Mouse (Mus musculus) ZHBTc4 (cell line): ENCODE results near the gene Dtd2.

Experiments used
- DNase-seq: peaks from one replicate; pipeline ENCODE4 v3.0.0-alpha.2; 2011; ENCODE audit warnings: low read depth, low spot score

The Dtd2 gene

DNA sequence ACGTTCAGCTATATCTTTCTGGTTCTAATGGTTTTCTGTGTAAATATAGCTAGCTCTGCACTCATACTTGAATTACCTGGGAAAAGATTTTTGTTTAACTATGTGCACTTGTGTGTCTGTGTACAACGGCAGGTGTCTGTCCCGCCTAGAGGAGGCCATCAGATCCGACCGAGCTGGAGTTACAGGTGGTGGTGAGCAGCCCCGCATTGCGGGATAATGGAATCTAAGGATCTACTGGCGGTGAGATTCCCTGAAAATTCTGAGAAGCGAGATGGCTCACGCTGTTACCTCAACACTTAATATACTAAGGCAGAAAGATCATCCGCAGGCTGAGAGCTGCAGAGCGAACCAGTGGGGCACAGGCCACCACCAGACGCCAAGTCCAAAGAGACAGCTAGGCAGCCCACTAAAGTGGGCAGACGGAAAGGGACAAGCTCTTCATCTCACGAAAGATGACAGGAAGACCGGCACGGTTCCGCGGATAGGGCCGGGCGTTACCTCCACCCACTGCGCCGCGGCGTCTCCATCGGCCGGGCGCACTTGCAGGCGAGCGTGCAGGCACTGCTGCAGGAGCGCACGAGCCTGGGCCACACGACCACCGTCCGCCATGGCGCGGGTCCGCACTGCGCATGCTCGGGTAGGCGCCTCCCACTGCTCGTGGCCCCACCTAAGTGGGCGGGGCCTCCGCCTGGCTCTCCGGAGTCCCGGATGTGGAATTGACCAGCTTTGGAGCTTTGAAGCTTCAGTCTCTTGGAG lies at the start of gene Dtd2:
Gene Dtd2 (minus strand): TSS at position 625 of the 756 bp plus-strand sequence.
- DNase-seq: peak; percentile 94

DNA sequence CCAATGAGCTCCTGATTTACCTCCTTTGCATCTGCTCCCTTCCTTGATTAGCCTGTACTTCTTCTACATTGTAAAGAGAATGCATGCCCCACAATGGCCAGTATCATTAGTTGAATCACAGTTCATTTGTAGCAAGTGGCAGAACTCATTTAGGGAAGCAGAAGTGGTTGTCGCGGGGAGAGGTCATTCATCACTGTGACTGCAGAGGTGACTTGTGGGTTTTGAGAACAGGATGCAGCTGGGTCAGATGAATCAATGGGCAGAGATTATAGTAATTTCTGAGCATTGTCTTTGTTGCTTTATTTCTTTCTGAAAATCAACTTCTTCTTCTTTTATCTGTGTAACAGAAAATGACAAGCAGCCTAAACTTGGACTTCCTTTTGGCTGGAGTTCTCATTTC lies 43.0 kb upstream of the Dtd2 start:
- no peak for DNase-seq

DNA sequence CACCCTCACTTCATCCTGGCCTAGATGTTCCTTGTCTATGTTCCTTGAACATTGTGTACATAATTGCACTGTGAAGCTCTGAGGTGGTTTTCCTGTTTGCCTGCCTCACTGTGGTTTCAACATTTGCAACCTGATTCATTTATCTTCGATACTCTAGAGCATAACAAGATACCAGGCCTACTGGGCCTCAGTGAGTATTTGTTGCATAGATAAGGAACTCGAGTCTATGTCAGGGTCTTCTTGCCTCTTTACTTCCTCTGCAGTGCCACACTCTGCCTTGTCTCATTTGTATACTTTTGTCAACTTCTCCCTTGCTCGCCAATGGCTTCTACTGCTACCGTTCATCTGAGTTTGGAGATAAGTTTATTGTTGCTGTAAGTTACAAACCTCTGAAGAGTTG lies 40.1 kb upstream of the Dtd2 start:
- no peak for DNase-seq

DNA sequence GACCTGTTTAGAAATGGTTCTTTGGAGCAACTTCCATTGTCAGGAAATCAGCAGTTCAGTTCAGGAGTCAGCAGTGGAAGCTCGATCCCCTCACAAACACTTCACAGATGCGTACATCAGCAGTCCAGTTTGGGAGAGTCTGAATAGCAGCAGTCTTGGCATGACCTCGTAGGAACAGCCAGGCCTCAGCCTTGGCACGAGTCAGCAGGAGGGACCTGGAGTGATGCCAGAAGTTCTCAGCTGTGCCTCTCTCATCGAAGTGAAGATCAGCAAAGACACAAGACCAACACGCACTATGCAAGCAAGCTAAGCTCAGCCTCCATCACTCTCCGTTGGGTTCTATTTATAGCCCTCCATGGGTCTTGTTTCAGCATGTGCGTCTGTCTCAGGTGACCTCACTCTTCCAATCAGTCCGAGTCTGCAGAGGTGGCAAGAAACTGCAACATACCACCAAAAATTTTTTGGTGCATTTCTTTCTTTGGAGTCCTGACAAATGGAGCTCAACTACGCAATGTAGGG lies 36.6 kb upstream of the Dtd2 start:
- DNase-seq: no peak

DNA sequence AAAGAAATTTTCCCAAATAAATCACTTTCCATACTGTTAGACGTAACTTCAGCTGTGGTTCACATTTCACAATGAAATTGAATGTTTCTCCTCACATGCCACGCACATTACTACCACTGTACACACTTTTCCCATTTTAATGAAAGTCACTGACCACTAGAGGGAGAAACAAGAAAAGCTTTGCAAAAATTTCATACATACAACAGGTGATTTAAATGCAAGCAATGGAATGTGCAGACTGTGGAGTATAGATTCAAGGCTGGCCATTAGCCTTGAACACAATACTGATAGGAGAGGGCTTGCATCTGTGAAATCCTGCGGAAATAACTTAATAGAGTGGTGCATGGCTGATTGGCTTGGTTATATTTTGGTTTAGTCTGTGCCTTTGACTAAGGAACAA lies 32.1 kb upstream of the Dtd2 start:
- peak; percentile 26 for DNase-seq

DNA sequence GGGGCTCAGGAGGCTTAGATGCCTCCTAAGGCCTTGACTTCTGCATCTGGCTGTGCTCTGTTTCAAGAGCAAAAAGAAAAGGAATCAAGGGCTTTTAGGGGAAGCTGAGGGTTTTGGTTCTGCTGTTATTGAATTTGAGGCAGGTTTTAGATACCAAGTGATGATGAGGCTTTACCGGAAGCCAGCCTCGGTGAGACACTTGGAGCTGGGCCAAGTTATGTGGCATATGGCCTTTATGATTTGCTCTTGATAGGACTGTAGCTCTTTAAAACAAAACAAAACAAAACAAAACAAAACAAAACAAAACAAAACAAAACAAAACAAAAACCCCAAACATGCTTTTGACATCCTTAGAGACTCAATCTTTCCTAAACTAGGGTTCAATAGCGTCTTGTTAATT lies 28.7 kb upstream of the Dtd2 start:
- no peak for DNase-seq

DNA sequence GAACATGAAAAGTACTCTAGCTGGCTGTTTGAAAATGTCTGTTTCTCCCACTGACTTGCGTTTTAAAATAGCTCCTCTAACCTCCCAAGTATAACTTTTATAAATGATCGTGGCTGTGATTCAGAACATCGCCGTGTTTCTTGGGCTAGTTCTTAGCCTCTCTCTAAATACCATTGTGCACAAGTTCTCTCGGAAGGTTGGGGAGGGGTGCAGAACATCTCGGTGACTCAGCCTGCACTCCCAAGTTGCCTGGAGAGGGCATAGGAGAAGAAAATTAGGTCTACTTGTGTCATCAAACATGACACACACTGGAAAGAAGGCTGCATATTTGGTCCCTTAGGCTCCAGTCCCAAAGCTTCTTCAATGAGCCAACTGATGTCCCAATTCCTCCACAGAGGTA lies 26.0 kb upstream of the Dtd2 start:
- no peak for DNase-seq

DNA sequence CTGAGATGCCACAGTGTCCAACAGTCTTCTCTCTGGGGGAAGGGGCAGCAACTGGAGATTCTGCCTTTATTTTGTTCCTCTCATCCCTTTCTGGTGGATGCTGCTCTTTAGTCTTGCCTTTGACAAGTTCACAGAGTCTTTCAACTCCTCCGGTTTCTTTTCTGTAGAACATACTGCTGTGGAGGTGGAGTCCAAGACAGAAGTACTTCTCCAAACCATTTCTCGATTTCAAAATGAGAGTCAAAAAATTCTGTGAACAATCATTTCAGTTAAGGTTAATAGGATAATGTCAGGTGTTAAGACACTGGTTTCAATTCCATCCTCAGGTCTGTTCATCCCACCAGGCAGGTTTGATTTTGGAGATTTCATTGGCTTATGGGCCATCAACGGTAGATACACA lies 21.7 kb upstream of the Dtd2 start, which contains the start of gene Gpr33:
Gene Gpr33 (minus strand): TSS at position 101 of the 400 bp plus-strand sequence.
- no peak for DNase-seq

DNA sequence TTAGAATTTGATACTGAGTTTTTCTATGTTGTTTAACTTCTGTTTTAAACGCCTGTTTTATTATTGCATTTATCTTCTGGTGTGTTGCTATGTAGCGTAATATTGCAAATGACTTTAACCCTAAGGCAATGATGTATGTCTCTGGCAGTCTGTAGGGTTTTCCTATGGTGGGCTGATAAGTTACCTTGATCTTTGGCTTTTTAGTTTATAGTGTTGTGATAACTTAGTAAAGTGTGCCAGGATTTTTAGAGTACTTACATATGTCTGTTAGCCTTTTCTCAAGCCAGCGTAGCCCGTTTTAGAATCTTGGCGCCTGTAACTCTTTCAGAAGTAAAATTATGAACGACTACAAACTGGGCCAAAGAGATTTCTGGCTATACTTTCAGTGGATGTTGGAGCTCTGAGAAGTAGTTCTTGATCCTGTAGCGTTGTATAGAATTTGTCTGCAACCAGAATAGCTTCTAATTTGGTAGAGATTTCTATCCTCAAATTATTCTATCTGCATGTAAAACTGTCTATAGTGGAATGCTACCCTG lies 8.3 kb upstream of the Dtd2 start:
- no peak for DNase-seq

DNA sequence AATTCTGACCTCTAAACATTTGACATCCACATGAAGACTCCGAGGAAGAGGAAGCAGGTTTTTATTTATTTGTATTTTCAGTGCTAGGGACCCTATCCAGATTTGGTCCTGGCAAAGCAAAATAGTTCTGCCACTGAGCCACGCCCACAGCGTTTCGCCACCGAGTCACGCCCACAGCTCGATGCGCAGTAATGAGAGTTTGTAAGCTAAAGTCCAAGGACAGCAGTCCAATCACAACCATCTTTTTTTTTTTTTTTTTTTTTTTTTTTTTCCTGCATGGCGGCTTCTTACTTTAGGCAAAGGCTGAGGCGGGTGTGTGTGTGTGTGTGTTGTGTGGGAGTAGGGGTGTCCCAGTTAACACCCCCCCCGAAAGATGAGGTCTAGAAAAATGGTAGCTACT lies 7.7 kb upstream of the Dtd2 start:
- DNase-seq: peak; percentile 76

DNA sequence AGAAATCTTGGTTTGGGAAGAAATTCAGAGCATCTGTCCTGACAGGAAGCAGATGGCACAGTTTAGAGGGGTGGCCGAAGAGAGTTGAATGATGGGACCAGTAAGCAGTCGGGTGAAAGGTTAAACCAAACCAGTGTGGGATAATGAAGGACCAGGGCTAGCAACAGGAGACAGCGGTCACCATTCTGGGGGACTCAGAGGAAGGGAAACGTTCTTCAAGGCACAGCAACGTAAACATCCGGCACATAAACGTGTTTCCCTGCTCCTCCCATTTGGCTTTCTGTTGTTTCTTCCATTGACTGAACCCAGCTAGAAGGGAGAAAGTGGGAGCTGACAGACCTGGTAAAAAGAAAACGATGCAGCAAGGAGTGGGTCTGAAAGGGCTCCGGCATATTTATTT lies 7.0 kb upstream of the Dtd2 start:
- DNase-seq: no peak

DNA sequence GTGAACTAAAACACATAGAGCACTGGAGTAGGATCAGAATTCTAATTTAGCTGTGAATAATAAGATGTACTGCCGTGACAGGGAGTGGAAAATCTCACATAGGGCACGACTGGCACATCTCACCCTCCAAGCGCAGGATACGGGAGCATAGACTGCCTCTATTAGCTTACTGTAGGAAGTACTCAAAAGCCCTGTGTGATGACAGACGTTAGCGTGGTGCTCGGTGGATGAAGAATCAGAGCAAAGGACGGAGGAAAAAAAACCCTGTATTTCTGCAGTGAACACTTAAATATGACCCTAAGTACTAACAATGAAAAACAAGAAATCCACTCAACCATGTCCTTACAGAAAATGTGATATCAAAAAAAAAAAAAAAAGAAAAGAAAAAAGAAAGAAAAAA lies 5.9 kb upstream of the Dtd2 start:
- no peak for DNase-seq

DNA sequence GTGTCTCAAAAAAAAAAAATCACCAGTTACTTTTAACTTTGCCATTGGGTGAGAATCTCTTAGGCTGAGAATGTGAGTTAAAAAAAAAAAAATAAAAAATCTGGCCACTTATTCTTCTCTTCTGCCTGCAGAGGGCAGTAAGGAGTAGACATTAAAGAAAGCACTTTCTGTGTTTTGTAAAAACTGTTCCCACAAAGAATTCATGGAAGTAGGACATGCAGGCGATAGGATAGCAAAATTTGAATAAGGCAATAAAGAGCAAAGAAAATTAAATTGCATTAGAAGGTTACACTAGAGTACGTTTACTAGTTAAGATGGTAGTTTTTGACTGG lies 4.3 kb upstream of the Dtd2 start:
- DNase-seq: peak; percentile 70

DNA sequence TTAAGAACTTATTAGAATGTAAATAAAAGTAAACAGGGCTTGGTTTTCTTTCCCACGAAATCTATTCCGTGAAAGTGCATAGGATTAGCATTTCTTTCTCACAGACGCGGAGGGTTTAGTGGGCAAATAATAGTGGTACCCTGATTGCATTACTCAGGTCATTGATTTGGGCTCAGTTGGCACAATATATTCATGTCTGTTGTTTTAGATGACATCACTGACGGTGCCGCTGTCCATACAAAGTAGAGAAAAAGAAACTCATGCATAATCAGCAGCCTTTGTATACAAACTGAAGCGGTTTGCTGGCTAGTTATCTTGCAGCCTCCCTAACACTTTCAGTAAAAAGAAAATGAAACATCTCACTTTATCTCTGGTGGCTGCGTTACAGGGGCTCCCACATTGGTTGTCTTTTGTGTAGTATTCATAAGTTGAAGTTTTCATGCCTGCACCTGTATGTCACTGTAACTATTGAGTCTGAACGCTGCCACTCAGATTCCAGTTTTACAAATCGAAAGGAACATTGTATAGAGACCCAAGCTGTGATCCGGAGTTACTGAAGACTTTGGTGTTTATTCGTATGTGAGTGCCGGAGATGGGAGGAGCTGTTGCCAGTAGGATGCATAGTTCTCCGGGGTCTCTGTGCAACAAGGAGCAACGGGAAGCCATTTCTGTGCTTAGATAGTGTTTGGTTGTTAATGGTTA lies 3.8 kb upstream of the Dtd2 start:
- DNase-seq: no peak

DNA sequence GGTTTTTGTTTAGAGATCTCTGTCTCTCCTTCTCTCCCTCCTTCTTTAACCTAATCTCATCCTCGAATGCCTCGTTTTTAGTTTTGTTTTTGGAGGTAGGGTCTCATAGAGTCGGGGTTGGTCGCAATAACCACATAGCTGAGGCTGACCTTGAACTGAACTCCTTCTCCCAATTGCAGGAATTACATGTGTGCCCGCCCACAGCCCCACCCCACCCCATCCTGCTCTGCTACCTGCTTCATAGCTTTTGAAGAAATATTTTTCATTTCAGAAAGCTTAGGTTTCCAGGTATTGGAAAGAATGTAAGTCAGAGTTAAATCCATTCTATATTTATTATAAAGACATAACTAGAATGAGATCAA lies 313 bp upstream of the Dtd2 start:
- DNase-seq: no peak

DNA sequence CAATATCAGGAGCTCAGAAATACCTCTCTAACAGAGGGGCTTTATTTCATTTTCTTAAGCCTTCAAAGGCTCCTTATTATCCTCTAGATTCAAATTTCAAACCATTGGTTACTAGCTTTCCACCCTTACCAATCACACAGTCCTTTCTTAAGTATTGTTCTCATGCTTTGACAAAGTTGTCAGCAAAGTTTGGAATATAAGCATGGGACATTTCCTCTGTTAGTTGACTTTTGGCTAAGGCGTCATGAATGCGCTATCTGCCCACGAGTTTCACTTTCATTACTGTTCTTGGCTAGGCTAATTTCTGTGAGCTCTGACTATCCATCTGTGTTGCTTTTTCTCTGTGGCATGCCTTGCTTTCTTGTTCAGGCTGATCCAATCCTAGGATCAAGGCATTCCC lies 3.6 kb downstream of the Dtd2 start:
- no peak for DNase-seq

DNA sequence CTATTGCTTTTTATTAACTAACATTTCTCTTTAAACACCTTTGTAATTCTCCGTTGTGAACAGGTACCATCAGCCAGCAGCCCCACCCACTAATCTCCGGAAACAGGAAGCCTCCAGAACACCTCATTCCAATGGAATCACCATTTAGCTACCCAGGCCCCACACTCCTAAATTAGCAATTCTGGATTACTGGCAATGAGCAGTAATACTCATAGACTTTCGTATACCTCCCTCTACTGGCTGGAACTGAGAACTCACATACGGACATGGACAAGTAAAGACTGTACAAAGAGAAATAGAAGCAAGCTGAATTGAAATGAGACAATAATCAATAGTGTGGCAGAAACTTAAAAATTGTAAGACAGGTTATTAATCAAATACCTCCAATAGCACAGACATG lies 4.8 kb downstream of the Dtd2 start:
- DNase-seq: peak; percentile 67

DNA sequence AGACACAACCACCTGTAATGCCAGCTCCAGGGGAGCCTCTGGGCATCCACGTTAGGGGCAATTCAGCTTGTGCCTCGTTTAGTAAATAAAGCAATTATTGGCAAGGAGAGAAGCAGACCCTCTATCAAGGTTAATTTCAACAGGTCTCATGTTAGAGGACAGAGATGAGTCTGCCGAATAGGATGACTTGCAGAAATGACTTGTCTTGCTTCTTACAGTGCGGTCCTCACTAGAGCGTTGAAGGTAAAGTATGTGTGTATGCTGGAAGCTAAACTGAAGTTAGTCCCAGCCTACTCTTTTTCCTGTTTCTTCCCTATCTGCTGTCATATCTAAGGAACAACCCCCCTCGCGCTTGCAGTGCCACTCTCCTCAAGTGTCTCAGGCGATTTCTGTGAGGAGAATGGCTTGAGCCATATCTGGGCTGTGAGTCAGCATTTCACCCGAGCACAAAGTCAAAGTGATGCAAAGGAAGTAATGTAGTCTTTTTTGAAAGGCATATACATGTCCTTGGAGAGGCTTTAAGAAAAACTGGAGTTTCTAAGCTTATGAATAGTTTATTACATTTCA lies 7.9 kb downstream of the Dtd2 start:
- no peak for DNase-seq

DNA sequence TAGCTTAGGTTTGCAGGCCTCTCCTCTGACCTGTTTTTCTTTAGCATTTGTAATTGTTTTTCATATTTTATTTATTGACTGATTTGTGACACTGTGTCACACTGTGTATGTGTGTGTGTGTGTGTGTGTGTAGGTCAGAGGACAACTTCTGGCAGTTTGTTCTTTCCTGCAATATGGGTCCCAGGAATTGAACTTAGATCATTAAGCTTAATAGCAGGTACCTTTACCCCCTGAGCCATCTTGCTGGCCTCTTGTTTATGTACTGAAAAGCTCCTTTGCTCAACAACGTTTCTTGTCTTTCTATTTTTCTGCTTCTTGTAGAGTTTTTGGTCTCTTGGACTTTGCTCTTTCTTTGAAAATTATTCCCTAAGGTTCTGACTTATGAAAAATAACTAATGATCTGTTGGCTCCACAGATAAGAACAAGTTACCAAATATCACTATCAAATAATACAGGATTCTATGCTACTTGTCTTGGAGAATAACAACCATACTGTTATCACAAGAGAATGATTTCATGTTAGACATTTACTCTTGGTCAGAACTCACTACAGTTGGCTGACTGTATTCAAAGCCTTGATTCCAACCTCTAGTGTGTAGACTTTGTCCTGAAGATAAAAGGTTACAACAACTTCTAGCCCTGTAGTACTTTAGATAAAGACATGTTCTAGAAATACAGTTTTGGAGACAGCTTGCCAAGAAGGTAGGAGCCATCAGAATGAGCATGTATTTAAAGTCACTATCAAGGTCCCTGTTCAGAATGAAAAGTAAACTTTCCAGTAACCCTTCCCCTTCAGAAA lies 10.4 kb downstream of the Dtd2 start:
- no peak for DNase-seq

DNA sequence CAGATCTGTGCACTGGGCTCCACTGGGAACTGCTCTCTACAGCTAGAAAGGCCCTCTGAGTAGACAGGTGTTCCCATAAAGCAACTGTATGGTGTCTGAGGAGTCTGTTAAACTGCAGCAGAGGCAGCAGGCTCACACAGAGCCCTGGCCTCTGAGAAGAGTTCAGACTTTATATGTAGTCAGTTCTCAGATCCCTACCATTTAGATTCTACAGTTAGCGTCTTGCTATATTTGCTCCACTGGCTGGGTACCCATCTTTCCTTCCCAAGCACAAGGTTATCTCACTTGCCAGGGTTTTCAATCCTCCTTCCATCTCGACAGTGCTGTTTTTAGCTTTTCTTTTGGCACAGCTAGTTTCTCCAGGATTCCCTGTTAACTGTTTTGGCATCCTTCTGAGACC lies 15.7 kb downstream of the Dtd2 start:
- DNase-seq: no peak

DNA sequence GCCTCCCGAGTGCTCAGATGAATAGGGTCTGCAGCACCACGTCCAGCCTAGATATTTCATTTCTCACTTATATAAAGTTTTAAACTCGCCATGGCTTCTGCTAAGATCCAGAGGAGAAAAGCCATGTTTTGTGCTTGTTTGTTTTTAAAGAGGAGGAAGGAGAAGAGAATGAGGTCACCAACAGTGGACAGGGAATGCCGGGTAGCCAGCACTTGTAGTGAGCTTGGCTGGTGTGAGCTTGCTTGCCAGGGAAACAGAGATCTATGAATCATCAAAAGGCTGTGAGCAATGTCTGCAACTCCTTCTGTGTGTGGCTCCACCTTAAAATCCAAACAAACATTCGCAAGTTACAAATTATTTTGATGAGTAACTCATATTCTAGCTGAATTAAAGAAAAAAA lies 17.8 kb downstream of the Dtd2 start:
- no peak for DNase-seq

DNA sequence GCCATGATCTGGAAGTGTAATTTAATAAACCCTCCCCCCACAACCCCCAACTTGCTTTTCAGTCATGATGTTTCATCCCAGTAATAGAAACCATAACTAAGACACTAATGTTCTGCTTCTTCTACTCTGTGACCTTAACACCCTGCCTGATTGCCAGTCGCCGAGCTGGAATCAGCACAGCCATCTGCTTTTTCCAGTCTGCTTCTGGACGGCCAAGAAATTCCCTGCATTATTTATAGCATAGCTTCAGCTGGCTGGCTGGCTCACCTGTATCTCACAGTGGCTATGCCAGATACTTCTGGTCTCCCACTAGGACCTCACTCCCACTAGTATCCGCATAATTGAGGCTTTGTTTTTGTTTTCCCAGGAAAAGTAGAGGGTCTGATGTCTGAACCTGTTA lies 20.5 kb downstream of the Dtd2 start:
- no peak for DNase-seq
